Comparison of ENCODE assay signal across 15 mouse cellular contexts in genomic region chr14:72864130-72864529, GRCm38 (mm10).
"Had no signal": no experiment of that assay in that cellular context is flagged by ENCODE, and none has a peak within 500 bp of the region (broad histone marks: within the 10 kb centered on the region; RNA-seq: fewer than 3 reads in every experiment).

No protein-coding gene starts in this region.

- H3K4me1 ChIP-seq: neural tube, embryonic 13.5 days; stomach, embryonic 15.5 days had no signal

- H3K9me3 ChIP-seq: neural tube, embryonic 13.5 days; neural tube, embryonic 15.5 days; stomach, embryonic 15.5 days had no signal

- H3K27me3 ChIP-seq: neural tube, embryonic 13.5 days; neural tube, embryonic 15.5 days; stomach, embryonic 15.5 days had no signal

- H3K4me3 ChIP-seq: neural tube, embryonic 13.5 days; neural tube, embryonic 15.5 days; stomach, embryonic 15.5 days had no signal

- H3K36me3 ChIP-seq: neural tube, embryonic 13.5 days; neural tube, embryonic 15.5 days; stomach, embryonic 15.5 days had no signal

- H3K9ac ChIP-seq: neural tube, embryonic 13.5 days; neural tube, embryonic 15.5 days; stomach, embryonic 15.5 days had no signal

- H3K4me2 ChIP-seq: neural tube, embryonic 13.5 days; neural tube, embryonic 15.5 days; stomach, embryonic 15.5 days had no signal

- H3K27ac ChIP-seq: neural tube, embryonic 13.5 days; neural tube, embryonic 15.5 days; stomach, embryonic 15.5 days; stomach, postnatal 0 days had no signal

- DNase-seq: retina, postnatal 1 day; right cerebral cortex, adult 18-20 months; right cerebral cortex, postnatal 14 days; right cerebral cortex, postnatal 25 days; right cerebral cortex, postnatal 4 days; thymus, adult 18-20 months; thymus, adult 2 months; thymus, postnatal 14 days; thymus, postnatal 25 days; thymus, postnatal 36 days; thymus, postnatal 4 days had no signal
